Mouse (Mus musculus): ENCODE results near the gene Dlgap1.
A peak's percentile ranks its signal among the peaks of the same experiment; 100 is the strongest.
"Not testable (repeated sequence)": the region's sequence is repeated elsewhere in the genome, so short reads cannot be mapped to it uniquely, and the experiment has no call there.

The Dlgap1 gene

DNA sequence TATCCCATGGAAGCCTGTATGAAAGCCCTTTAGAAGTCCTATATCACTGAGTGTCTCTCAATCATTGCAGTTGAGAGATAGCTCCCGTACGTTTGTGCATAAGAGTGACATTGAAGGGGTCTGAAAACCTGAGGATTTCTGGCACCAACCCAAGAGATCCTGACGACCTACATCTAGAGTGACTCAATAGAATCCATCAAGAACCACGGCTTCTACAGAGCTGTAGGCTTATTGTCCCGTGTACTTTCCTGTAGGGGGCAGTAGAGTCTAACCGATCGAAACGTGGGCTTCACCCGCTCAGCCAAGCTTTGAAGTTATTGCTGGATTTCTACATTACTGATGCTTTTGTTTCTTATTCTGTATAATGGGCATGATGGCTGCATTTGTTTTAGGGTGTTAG is 558.2 kb downstream of the Dlgap1 start:
- peak; percentile 55 for DNase-seq (ENCODE audit: low read depth, low spot score)

DNA sequence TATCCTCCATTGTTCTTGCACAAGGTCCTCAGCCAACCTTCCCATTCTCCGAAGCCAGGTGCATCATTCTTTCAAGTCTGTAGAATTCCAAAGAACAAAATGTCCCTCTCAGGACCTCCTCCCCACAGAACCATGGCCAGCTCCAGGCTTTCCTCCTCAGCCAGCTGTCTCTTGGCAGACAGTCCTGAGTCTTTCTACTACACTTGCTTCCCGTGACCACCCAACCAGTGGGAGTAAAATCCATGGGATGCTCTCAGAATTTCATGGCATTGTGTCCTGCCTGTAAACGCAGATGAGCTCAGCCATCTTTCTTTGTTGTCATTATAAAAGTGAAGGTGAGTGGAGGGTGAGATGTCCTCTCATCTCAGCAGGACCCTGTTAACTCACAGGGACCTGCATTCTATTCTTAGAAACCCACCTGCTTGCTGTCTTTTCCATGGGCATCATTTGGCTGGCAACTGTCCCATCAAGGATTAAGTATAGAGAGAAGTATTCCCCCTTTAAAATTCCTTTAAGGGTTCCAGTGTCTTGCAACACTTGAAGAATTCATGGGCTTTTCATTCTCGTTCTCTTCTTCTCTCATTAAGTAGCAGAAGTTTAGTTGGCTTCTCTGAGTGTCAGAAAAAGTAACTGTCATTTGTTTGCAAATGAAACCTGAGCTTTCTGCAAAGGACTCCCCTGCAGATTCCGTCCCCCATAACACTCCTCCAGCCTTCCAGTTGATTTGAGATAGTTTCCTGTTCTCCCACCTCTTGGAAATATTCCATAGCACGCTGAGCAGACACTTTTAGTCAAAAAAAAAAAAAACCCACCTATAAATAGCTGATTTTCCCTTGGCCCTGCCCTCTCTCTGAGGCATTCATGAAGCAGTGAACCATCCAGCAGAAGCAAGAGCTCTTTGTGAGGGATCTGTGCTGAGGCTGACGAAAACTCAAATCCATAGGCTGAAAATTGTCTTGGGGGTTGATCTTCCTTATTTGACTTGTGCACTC is 559.6 kb downstream of the Dlgap1 start:
- DNase-seq (ENCODE audit: low read depth, low spot score) = no peak

- DNase-seq (ENCODE audit: low read depth, low spot score) = no peak
These were observed 565.4 kb downstream of the Dlgap1 start for GRCm38 (mm10) chr17:70534321-70534720.

DNA sequence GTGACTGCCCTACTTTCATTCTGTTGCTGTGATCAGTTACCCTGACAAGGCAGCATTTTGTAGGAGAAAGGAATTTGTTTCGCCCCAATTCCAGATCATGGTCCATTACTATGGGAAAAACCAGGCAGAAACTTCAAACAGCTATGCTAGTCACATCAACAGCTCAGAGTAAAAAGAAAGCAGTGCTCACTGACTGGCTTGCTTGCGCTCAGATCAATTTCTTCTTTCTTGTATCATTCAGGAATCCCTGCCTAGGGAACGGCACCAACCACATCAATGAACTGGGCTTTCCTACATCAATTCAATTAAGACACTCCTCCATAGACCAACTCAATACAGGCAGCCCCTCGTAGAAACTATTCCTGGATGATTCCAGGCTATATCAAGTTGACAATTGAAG is 572.9 kb downstream of the Dlgap1 start:
- no peak for DNase-seq (ENCODE audit: low read depth, low spot score)

DNA sequence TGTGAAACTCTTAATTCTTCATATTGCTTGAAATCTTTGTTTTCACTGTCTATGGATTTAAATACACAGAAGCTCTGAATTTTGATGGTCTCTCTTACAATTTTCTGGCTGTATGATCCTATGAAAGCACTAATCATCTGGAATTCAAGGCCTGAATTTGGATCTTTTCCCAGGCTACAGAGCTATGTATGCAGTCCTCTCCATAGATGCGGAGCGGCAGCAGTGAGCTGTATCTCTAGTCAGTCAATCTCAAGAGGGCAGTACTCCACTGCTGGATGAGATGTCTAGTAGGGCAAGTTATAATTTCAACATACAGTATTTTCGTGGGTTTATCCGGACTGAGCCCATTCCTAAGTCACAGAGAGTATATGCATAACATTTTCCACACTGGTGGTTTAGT is 581.9 kb downstream of the Dlgap1 start:
- DNase-seq (ENCODE audit: low read depth, low spot score) = no peak

GRCm38 (mm10) chr17:70561547-70561946 is 592.7 kb downstream of the Dlgap1 start:
- DNase-seq (ENCODE audit: low read depth, low spot score) = no peak

DNA sequence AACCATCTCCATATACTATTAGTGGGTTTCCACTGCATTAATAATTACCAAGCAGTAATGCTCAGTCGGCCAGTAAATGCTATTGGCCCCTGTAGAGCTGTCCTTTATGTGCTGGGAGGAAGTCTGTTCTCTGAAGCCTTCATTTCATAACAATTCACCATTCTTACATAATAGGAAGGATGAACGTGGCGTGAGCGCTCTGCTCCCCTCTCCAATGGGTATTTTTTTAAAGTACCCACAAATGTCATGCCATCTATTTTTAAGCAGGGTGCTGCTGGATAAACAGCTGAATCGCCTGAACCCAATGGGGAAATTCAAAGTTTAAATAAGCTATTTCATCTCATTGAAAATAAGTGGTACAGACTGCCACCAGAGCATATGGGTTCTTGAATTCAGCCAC is 602.0 kb downstream of the Dlgap1 start:
- no peak for DNase-seq (ENCODE audit: low read depth, low spot score)

- DNase-seq (ENCODE audit: low read depth, low spot score) = no peak
These were observed 614.2 kb downstream of the Dlgap1 start for GRCm38 (mm10) chr17:70583042-70583441.

DNA sequence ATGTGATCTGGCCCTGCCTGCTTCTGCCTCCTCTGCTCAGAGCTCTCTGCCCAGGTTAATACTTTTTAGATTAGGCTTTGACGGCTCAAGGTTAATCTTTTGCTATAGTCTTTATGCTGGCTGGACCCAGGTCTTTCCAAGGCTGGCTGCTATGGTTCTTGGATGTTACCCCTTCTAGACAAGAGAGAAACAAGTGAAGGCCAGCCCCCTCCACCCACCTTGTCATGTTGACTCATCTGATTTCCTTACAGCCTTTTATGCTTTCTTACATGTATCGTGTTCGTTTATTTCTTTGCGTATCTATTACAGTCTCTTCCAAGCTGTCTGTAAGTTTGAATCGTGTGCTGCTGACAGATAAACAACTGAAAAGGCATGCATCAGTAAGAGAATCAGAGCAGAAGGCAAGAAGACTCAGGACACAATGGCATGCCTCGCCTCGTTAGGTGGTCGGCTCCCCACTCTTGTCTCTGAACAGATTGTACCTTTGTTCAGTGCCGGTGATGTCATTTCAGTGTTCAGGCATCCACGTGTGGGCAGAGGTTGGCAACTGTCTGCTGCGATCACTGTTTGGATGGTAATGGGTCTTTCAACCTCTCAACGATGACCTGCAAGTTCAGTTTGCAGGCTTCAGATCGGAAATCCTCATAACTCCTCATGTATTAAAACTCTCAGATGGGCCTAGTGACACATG is 618.0 kb downstream of the Dlgap1 start:
- no peak for DNase-seq (ENCODE audit: low read depth, low spot score)

DNA sequence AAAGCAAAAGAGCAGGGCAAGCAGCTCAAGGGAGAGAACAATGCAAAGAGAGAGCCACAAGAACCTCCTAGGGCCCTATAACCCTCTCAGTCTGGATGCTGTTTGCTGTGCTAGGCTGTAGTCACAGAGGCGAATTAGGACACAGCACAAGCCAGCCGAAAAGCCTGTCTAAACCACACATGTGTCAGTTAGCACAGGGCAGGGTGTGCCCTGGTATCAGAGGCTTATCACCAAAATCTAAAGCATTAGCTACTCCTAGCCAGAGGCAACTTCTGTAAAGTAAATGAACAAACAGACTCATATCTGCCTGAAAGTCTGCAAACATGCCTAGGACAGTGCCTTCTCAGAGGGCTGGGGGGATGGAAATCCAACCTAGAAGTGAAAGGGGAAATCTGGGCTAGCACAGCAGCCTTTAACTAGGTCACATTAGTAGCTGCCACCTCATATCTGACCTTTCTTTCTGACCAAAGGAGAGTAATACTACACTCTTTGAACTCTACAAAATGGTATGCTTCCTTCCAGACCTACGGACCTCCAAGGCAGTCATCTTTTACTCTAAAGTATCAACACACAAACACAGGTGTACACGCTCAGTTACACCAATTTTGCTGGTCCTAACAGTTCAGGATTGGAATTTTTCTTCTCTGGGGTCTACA is 619.2 kb downstream of the Dlgap1 start:
- DNase-seq (ENCODE audit: low read depth, low spot score) = not testable (repeated sequence)

DNA sequence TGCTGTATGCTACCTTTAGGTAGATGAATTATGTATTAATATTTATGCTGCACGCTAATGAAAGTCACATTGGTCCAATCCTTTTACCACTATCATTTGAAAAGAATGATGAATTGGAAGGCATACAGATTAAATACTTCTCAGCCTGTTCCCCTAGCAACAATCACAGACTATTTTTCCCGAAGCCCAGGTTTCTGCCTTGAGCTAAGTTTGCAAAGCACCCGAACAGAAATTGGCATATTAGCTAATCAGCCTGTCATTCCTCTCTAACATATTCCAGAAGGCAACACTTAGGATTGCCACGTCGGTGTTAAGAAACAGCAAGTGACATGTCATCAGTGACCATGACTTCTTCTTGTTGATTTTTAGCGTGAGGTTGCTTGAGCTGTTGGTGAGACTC is 619.8 kb downstream of the Dlgap1 start:
- no peak for DNase-seq (ENCODE audit: low read depth, low spot score)

DNA sequence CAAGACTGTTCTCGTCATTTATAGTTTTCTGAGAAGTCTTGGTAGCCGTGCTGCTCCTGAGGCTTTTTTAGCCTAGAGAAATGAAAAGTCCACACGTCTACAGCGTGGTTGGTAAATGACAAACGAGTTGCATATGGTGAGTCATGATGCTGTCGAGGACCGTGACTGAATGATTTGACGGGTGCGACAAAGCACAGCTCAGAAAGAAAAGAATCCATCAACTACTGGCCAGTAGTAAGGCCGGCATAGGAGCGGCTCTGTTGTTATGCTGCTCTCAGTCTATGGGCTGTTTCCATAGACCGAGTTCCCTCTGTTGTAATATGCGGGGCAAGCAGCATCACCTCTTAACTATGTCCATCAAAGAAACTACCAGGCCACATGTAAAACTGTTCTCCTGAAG is 620.3 kb downstream of the Dlgap1 start:
- DNase-seq (ENCODE audit: low read depth, low spot score) = no peak

DNA sequence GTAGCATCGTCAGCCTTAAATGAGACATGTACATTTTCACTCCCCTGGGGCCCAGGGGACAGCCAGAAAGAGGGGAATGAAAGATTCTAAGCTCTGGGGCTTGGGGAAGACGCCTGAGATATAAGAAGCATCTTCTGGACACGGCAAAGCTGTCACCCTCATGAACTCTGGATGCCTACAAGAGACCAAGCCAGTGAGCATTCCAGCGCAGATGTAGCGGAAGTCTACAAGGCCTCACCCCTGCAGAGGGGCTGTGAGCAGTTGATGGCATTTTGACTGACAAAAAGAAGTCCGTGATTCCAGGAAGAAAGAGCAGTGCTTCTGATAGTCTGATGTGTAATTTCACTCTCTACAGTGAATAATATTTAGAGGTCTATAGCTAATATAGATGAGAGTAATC is 621.6 kb downstream of the Dlgap1 start:
- no peak for DNase-seq (ENCODE audit: low read depth, low spot score)

DNA sequence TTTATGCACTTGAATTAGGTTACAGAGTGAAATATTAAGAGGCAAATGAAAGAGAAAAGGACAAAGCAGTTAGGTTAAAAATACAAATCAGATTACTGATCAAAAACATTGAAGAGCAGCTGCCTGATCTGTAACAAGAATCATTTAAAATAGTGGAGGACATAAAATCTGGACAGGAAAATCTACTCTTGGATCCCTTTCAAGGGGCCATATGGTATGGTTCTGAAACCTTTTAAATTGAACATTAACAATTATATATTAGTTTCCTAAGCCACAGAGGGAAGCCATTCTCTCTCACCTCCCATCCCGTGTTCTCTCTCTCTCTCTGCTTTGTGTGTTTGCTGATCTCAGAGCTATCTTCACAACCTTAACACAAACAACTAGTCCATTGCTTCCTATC is 625.4 kb downstream of the Dlgap1 start:
- no peak for DNase-seq (ENCODE audit: low read depth, low spot score)

- DNase-seq (ENCODE audit: low read depth, low spot score) = no peak
These were observed 627.5 kb downstream of the Dlgap1 start for GRCm38 (mm10) chr17:70596326-70596725.

- no peak for DNase-seq (ENCODE audit: low read depth, low spot score)
These were observed 631.6 kb downstream of the Dlgap1 start for GRCm38 (mm10) chr17:70600462-70600861.

- DNase-seq (ENCODE audit: low read depth, low spot score) = no peak
These were observed 633.2 kb downstream of the Dlgap1 start for GRCm38 (mm10) chr17:70602051-70602450.

DNA sequence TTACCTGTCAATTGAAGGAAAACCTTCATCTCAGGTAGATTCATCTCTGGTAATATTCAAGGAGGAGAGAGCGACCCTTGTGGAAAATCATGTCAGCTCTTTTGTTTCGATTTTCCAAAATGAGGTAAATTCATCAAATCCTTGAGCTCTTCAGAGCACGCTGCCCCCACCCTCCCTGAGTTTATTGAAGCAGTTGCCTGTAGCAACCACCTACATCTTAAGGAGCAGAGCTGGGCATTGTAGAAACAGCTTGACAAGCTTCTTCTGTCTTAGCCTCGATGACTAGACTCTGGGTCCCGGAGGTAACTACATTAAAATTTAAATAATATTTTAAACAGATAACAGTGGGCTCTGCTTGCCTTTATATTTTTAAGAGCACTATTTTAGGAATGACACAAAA is 636.8 kb downstream of the Dlgap1 start:
- no peak for DNase-seq (ENCODE audit: low read depth, low spot score)

- DNase-seq (ENCODE audit: low read depth, low spot score) = no peak
These were observed 643.3 kb downstream of the Dlgap1 start for GRCm38 (mm10) chr17:70612171-70612570.

DNA sequence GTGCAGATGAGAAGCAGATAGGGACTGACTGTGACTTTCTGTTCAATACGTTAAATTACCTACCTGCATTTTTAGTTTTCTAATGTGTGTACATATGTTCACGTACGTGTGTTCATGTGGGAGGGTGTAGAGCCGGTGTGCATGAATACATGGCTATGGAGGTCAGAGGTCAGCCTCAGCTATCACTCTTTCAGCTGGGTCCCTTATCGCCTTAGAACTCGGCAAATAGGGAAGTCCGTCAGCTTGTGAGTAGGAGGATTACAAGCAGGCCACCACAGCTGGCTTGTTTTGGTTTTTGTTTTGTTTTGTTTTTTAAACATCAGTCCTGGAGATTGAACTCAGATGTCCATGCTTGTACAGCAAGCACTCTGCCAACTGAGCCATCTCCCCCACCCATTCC is 645.0 kb downstream of the Dlgap1 start:
- no peak for DNase-seq (ENCODE audit: low read depth, low spot score)

DNA sequence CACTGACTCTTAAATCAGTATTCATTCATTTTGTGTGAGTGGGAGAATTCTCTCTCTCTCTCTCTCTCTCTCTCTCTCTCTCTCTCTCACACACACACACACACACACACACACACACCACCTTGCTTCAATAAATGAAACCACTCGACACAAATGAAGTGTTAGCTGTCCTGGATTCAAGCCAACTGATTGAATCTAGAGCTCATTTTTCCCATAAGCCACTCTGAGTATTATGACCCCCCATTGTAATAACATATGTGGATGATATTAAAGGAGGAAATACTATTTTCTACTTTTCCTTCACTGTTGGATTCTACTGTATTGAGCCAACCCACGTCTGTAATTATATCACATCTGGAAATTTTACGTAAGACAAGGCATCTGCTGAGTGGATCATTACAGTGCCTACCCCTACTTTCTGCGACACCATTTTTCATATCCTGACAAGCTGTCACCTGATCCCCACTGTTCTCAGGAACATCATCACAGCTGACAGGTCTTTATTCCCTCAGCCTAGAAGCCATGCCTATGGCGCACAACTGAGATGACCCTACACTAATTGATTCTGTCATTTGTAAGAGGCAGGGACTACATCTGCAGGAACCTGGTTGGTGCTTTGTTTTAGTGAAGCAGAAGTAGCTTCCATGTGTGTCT is 645.7 kb downstream of the Dlgap1 start:
- DNase-seq (ENCODE audit: low read depth, low spot score) = no peak

DNA sequence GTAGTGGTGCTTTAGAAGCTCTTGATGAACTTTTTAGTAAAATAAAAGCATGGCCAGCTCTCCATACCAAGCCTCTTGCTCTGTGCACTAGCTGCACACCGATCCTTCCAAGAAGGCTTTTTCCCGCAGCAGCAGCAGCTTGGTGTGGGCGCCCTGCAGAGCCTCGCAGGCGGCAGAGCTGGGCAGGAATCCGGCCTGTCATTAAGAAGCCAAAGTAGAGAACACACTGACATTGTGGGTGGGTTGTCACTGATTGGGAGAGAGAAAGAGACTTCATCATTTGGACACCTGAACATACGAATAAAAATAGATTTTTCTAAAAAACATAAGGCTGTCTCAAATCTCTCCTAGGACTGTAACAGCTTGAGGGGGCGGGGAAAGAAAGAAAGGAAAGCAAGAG is 653.6 kb downstream of the Dlgap1 start:
- no peak for DNase-seq (ENCODE audit: low read depth, low spot score)

Measured in A20 (cell line).